Mouse (Mus musculus): ENCODE data around the gene Sars. TPM values are rescaled to one million over a fixed set of nuclear protein-coding genes. Genes with fewer than 3 reads are reported as not detected.

The Sars gene
- polyA plus RNA-seq (2014; fragmentation: Illumina TruSeq; extraction: RNeasy Lipid Tissue Mini Kit (QIAGEN cat#74804); ENCODE audit: low read depth, low replicate concordance), result 14.4 TPM

GRCm38 (mm10) chr3:108444698-108445365 lies at the start of gene Sars:
Gene Sars (minus strand): TSS chr3:108445209.

GRCm38 (mm10) chr3:108414857-108415830 lies 29.9 kb downstream of the Sars start, which contains the start of gene Celsr2:
Gene Celsr2 (minus strand): TSS chr3:108415552.

GRCm38 (mm10) chr3:108383485-108384354 lies 61.3 kb downstream of the Sars start, which contains the start of gene Psrc1:
Gene Psrc1 (plus strand): TSS chr3:108383839.

Other genes with a start within 250 kb of the Sars start
- 12.4 TPM for gene Cyb561d1, start 244.0 kb downstream of the Sars start, polyA plus RNA-seq (2014; fragmentation: Illumina TruSeq; extraction: RNeasy Lipid Tissue Mini Kit (QIAGEN cat#74804); ENCODE audit: low read depth, low replicate concordance)
- 0.91 TPM for gene Atxn7l2, start 234.3 kb downstream of the Sars start, polyA plus RNA-seq (2014; fragmentation: Illumina TruSeq; extraction: RNeasy Lipid Tissue Mini Kit (QIAGEN cat#74804); ENCODE audit: low read depth, low replicate concordance)
- 0.19 TPM for gene Sypl2, start 218.6 kb downstream of the Sars start, polyA plus RNA-seq (2014; fragmentation: Illumina TruSeq; extraction: RNeasy Lipid Tissue Mini Kit (QIAGEN cat#74804); ENCODE audit: low read depth, low replicate concordance)
- 94.0 TPM for gene Psma5, start 188.3 kb downstream of the Sars start, polyA plus RNA-seq (2014; fragmentation: Illumina TruSeq; extraction: RNeasy Lipid Tissue Mini Kit (QIAGEN cat#74804); ENCODE audit: low read depth, low replicate concordance)
- 149 TPM for gene Sort1, start 161.1 kb downstream of the Sars start, polyA plus RNA-seq (2014; fragmentation: Illumina TruSeq; extraction: RNeasy Lipid Tissue Mini Kit (QIAGEN cat#74804); ENCODE audit: low read depth, low replicate concordance)
- gene Mybphl, start 80.3 kb downstream of the Sars start, polyA plus RNA-seq (2014; fragmentation: Illumina TruSeq; extraction: RNeasy Lipid Tissue Mini Kit (QIAGEN cat#74804); ENCODE audit: low read depth, low replicate concordance), result not detected
- 0.91 TPM for gene Psrc1, start 61.4 kb downstream of the Sars start, polyA plus RNA-seq (2014; fragmentation: Illumina TruSeq; extraction: RNeasy Lipid Tissue Mini Kit (QIAGEN cat#74804); ENCODE audit: low read depth, low replicate concordance)
- 0.32 TPM for gene Celsr2, start 29.7 kb downstream of the Sars start, polyA plus RNA-seq (2014; fragmentation: Illumina TruSeq; extraction: RNeasy Lipid Tissue Mini Kit (QIAGEN cat#74804); ENCODE audit: low read depth, low replicate concordance)
- gene 1700013F07Rik, start 88.9 kb upstream of the Sars start, polyA plus RNA-seq (2014; fragmentation: Illumina TruSeq; extraction: RNeasy Lipid Tissue Mini Kit (QIAGEN cat#74804); ENCODE audit: low read depth, low replicate concordance), result not detected
- gene 5330417C22Rik, start 91.3 kb upstream of the Sars start, polyA plus RNA-seq (2014; fragmentation: Illumina TruSeq; extraction: RNeasy Lipid Tissue Mini Kit (QIAGEN cat#74804); ENCODE audit: low read depth, low replicate concordance), result 79.2 TPM
- gene Tmem167b, start 117.3 kb upstream of the Sars start, polyA plus RNA-seq (2014; fragmentation: Illumina TruSeq; extraction: RNeasy Lipid Tissue Mini Kit (QIAGEN cat#74804); ENCODE audit: low read depth, low replicate concordance), result 113 TPM
- 78.7 TPM for gene Taf13, start 126.5 kb upstream of the Sars start, polyA plus RNA-seq (2014; fragmentation: Illumina TruSeq; extraction: RNeasy Lipid Tissue Mini Kit (QIAGEN cat#74804); ENCODE audit: low read depth, low replicate concordance)
- gene Wdr47, start 146.1 kb upstream of the Sars start, polyA plus RNA-seq (2014; fragmentation: Illumina TruSeq; extraction: RNeasy Lipid Tissue Mini Kit (QIAGEN cat#74804); ENCODE audit: low read depth, low replicate concordance), result 31.5 TPM
- 39.6 TPM for gene Clcc1, start 208.7 kb upstream of the Sars start, polyA plus RNA-seq (2014; fragmentation: Illumina TruSeq; extraction: RNeasy Lipid Tissue Mini Kit (QIAGEN cat#74804); ENCODE audit: low read depth, low replicate concordance)

Data from sigmoid colon, adult 10 weeks (tissue).